Mouse (Mus musculus): ENCODE measurements around the gene Ccdc116.
"Not testable (repeated sequence)": the region's sequence is repeated elsewhere in the genome, so short reads cannot be mapped to it uniquely, and the experiment has no call there.

Gene Ccdc116

DNA sequence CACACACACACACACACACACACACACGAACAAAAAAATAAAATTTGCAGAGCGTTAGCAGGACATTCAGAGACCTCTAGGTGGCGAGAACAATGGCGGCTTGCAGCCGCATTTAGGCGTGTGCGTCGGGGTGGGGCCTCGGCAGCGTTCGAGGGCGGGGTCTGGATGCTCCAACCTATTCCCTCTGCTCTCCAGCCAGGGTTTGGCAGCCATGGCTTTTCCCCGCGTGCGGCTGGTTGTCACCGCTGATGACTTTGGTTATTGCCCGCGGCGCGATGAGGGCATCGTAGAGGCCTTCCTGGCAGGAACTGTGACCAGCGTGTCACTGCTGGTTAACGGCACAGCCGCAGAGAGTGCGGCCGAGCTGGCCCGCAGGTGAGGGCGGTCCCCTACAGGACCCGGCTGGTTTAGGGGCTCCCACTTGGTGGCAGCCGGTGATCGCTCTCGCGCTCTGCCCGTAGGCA is at the start of gene Ccdc116:
Gene Ccdc116, minus strand, starts transcription at position 458 of the 464 bp plus-strand sequence.
- peak; percentile 85 for DNase-seq

DNA sequence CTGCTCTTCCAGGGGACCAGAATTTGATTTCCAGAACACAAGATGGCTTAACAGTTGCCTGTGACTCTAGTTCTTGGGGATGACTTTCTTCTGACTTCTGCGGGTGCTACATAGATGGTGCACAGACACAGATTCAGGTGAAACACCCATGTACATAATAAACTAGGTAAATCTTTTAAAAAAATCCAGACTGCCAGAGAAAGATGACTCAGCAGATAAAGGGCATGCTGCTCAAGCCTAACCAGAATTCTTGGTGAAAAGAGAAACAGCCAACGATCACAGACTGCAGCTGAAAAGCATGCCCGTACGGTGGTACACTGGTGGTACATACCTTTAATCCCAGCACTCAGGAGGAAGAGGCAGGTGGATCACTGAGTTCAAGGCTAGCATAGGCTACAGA is 46.8 kb upstream of the Ccdc116 start:
- no peak for DNase-seq

DNA sequence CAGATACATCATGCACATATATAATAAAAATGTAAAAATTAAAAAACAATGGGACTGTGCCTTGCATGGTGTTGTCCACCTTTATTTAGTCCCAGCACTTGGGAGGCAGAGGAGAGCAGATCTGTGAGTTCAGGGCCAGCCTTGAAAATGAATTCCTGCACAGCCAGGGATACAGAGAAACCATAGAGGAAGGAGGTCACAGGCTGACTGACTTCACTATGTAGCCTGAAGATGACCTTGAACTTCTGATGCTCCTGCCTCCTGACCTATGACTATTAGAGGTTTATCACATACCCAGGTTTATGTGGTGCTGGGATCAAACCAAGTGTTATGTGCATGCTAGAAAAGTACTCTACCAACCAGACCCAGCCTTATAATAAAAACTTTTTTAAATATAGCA is 38.4 kb upstream of the Ccdc116 start:
- DNase-seq: no peak

DNA sequence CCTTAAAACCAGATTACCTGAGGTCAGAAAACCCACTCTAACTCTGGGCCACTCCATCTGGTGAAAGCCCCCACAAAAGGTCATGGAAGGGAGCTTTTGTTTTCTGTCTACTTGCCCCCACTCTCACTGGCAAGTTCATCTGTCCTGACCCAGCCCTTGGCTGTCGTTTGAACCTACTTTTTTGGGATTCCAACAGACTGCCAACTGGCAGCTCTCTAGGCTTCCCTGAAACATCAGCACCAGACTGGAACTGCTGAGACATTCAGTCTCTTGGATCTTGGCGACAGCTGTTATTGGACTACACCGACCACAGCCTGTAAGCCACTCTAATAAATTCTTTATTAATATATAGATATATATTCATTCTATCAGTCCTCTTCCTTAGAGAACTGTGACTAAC is 36.0 kb upstream of the Ccdc116 start:
- DNase-seq: no peak

DNA sequence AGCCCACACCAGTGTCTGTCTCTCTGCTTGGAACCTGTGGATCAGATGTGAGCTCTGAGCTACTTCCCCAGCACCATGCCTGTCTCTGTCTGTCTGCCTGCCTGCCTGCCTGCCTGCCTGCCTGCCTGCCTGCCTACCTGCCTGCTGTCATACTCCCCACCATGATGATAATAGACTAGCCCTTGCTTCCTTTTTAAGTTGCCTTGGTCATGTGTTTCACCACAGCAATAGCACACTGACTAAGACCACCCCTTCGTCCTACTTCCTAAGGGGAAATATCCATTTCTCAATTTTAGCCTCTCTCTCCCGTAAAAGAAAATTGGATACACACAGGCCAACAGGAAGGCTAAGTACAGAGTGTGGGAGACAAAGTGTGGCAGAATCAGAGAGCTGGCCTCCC is 35.1 kb upstream of the Ccdc116 start:
- DNase-seq: no peak

DNA sequence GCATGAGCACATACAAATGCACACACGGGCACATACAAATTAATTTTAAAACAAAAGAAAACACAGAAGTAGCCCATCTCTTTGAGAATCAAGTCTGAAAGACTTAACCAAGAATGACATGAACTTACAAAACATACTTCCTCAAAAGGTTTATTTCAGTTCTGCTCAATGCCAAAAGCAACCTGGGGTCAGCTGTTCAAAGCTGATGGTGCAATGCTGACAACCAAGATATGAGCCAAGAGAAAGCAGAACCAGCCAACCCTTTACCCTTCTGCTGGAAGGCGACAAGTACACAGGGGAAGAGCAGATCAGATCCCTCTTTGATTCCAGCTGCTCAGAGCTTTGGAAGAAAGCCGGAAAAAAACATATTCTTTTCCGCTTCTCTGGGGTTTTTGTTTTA is 34.4 kb upstream of the Ccdc116 start:
- no peak for DNase-seq

DNA sequence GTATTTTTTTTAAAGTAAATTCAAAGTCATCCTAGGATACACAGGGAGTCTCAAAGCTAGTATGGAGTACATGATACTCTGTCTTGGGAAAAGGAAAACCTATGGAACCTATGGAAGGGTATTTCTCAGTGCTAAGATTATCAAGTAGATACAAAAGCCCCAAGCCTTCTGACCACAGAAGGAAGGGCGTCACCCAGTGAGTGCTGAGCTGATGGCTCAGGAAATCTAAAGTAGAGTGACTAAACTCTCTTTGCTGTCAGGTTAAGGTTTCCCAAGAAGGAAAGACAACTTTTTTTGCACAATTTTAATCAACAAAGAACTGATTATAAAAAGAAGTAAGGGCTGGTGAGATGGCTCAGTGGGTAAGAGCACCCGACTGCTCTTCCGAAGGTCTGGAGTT is 32.7 kb upstream of the Ccdc116 start:
- DNase-seq: no peak

DNA sequence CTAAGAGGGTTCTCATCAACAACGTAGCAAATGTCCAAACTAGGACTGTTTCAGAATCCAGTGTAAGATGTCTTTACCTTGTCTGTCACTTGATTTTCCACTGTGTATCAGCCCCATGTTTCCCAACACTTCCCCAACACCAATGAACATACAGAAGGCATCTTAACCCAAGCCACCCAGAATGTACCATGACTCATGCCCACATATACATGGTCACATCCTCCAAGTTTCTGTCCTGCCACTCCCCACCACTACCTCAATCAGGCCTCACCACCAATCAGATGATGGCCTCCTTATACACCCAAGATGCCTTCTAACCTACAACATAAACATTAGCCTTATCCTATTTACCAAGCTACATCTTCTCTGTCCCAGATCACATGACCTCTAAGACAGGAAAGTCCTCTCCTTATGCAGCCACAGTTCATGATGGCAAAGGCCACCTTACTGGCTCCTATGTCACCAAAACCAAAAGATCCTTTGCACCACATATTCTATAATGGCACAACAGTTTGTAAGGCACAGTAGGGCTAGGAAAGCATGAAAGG is 30.7 kb upstream of the Ccdc116 start:
- no peak for DNase-seq

DNA sequence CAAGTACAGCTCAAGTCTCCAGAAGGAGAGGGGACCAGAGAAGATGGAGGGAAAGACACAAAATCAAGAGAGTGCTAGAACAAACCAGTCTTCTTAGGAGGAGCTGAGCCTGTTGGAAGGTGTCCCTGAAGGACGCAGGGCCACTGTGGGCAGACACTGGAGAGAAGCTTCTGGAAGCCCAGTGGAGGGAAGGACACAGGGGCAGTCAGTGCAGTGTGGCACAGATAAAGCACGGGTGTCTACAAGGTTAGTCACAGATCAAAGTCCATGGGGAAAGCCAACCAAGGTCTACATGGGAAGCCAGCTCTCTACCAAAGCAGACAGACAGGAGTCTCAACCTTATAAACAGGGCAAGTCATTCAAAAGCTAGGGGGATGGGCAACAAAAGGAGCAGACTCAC is 28.7 kb upstream of the Ccdc116 start:
- no peak for DNase-seq

DNA sequence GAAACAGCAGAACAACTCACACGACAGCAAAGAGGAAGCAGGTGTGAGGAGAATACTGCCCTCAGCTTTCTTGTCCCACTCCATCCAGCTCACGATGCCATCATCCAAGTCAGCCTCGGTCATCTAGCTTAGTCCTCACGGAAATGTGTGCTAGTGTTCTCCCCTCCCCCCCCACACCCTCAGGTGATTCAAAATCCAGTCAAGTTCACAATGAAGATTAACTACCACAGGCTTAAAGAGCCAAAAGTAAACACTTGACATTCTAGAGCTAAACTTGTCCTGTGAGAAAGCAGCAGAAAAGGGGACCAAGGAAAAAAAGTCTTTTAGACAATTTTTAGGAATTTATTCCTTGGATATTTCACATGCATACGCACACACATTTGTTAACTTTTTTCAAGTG is 21.0 kb upstream of the Ccdc116 start:
- no peak for DNase-seq

DNA sequence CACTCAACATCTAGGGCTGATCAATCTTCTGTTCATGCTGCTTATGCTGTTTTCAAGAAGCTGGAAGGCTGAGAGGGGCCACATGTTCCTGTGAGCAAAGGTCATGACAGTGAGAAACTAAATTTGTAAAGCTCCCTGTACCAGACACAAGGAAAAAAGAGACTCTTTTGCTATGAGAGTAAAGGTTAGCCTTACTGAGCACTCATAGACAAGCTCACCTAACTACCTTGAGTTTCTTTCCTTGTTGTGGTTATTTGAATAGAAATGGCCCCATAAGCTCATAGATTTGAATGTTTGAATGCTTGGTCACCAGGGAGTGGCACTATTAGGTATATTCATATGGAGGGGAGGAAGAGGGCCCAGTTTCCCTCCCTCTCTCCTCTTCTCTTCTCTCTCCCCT is 20.1 kb upstream of the Ccdc116 start:
- DNase-seq: no peak

DNA sequence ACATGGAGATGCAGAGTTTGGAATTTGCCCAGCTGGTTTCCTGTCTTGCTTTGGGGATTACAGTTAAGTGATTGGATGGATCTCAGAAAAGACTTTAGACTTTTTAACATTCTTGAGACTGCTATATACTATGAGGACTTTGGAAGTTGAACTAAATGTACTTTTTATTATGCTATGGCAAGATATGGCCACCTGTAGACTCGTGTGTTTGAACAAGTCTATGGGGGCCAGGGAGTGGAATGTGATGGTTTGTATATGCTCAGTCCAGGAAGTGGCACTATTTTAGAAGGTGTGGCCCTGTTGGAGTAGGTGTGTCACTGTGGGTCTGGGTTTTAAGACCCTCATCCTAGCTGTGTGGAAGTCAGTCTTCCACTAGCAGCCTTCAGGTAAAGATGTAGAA is 18.4 kb upstream of the Ccdc116 start:
- DNase-seq: not testable (repeated sequence)

DNA sequence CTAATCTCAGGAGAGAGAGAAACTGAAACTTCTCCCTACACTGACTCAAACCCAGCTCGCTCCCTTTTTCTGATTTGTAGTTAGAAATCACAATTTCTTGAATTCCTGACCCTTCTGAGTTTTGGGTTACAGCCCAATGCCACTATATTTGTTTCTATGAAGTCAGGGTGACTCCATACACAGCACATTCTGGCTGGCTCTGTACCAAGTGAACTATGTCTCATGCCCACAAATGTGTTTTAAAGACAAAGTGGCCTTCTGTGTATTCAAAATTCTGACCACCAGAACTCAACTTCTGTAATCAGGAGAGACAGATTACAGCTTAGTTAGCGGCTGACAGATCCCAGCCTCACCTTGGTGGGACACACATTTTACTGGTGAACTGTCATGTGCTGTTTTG is 7.3 kb upstream of the Ccdc116 start:
- DNase-seq: no peak

DNA sequence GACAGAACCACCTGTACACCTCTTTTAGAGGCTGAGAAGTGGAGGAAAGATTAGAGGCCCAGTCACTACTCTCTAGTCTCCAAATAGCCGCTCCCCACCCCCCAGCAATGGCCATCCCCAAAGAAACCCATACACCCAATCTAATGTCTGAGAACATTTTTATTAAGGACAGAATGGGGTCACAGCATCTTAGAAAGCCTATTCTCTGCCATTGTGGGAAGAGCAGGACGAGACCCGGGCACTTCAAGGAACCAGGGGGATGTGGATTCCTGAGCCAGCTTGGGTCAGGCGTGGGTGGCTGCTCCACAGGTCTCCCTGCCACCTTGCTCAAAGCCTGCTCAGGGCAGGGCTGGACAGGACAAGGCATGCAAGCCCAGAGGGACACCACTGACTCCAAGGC is 4.8 kb upstream of the Ccdc116 start:
- no peak for DNase-seq

DNA sequence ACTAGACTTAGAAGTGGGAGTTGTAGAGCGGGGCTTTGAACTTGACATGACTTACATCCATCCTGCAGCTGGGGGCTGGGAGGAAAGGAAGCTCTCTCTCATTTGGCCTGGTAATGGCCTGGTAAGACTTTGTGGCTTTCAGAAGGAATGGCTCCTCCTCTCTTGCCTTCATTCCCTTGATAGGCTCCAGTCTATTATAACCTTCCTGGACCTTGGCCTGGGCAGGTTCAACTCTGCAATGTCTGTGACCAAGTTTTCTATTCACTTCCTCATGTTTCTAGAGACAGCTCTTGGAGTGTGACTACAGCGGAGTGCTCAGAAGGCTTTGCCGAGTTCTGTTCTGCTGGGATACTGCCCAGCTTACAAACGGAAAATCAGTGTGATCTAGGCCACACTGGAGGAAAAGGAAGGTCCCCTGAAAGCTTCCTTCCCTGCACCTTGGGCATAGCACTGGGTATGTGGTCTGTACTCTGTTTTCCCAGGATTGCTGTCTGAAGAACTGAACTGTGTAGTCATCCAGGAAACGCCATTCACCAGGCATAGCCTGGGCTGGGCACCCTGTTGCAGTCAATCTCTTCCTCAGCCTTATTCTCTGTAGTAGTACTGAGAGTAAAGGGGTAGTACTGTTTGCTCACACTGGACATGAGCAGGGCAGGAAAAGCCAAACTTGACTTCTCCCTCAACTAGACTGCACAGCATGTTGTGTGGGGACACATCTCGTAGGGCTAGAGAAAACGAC is 3.7 kb upstream of the Ccdc116 start:
- DNase-seq: no peak

DNA sequence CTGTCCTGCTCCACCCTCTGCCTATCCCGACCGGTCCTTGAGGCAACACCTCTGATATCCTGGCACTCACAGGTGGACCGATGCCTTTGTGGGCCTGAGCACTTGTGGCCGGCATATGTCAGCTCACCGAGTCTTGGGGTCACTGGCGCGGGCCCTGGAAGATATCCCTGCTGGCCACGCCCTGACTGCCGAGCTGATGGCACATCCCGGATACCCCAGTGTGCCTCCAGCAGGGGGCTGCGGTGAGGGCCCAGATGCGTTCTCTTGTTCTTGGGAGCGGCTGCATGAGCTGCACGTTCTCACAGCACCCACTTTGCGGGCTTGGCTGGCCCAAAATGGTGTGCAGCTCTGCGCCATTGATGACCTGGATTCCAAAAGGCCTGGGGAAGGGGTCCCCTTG is 1.1 kb upstream of the Ccdc116 start:
- DNase-seq: peak; percentile 43

DNA sequence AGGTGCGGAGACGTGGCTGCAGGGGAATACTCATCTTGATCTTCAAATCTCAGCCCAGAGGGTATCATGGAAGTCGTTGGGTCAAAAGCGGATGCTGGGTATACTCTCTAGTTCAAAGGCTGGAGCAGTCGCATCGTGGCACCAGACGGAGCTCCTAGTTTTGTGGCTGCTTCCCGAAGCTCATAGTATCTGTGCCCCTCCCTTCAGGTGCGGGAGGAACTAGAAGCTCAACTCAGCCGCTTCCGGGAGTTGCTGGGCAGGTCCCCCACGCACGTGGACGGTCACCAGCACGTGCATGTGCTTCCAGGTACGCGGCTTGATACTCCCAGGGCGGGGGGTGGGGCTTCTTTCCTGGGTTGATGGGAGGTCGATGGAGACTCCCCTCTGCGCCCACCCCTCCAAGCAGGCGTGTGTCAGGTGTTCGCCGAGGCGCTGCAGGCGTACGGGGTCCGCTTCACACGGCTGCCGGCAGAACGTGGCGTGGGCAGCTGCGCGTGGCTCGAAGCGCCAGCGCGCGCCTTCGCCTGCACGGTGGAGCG is 431 bp upstream of the Ccdc116 start:
- no peak for DNase-seq

DNA sequence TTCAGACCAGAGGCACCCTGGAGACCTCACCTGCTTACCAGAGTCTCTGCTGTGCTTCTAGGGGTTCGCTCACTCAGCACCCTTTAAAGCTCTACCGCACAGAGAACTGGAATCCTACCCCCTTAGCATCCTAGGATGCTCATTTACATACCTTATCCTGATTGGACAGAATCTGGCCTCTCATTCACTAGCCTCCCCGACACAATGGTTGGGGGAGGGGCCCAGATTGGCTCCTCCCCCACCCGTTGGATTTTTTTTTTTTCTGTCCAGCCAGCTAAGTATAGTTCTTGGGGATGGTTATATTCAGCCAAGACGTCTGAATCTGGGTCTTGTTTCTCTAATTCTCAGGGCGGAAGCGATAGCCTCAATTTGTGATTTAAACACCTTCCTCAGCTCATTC is 2.7 kb downstream of the Ccdc116 start, which contains the start of gene Ydjc:
Gene Ydjc, plus strand, starts transcription at position 283 of the 400 bp plus-strand sequence.
- DNase-seq: no peak

DNA sequence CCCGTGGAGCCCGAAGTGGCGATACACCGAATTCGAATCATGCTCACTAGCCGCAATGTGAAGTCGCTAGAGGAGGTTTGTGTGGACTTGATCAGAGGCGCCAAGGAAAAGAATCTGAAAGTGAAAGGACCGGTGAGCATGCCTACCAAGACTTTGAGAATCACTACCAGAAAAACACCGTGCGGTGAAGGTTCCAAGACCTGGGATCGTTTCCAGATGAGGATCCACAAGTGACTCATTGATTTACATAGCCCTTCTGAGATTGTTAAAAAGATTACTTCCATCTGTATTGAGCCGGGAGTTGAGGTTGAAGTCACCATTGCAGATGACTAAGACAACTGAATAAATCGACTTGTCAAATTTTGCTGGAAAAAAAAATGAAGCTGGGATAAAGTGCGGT is 9.7 kb downstream of the Ccdc116 start:
- no peak for DNase-seq

DNA sequence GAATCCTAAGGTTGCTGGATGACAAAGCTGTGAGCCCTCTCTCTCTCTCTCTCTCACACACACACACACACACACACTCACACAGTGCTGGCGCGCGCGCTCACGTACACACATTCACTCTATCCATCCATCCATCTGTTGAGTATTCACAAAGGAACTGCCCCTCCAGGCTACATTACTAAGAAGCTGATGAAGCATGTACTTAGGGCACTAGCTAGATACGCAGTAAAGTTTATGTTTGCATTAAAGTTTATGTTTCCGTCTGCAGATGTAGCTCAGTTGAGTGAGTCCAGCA is 14.2 kb downstream of the Ccdc116 start:
- no peak for DNase-seq

DNA sequence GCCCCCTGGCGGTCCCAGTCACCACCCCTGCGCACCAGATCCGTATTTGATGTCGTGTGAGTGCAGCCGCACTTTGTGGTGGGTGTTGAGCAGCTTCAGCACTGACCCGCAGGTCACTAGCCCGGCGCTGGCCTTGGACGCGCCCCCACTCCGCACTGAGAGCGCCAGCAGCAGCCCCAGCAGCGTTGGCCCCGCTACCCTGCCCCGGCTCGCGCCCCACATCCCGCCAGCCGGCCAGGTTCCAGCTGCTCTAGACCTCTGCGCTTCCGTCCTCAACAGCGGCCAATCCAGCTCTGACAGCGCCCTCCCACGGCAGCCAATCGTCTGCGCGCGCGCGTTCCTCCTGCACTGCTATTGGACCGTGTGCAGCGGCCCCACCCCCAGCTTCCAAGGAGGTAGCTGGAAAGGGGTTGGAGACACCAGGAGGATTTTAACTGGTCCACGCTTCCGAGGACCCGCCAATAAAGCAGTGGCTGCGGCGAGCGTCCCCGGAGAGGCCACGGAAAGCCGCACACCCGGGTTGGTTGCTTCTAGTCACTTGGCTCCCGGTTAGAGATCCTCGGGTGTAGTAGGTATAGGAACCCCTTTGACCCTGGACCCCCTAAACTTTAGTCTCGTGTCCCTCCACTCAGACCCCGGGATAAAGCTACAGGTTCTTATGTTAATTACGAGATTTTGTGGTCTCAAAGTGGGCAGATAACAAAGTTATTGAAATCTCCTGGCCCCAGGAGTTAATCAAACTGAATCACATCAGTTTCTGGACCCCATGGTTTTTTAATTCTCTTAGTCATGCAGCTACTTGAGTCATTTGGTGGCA is 14.7 kb downstream of the Ccdc116 start, which contains the start of gene Sdf2l1:
Gene Sdf2l1, minus strand, starts transcription at position 295 of the 817 bp plus-strand sequence.
- peak; percentile 98 for DNase-seq

DNA sequence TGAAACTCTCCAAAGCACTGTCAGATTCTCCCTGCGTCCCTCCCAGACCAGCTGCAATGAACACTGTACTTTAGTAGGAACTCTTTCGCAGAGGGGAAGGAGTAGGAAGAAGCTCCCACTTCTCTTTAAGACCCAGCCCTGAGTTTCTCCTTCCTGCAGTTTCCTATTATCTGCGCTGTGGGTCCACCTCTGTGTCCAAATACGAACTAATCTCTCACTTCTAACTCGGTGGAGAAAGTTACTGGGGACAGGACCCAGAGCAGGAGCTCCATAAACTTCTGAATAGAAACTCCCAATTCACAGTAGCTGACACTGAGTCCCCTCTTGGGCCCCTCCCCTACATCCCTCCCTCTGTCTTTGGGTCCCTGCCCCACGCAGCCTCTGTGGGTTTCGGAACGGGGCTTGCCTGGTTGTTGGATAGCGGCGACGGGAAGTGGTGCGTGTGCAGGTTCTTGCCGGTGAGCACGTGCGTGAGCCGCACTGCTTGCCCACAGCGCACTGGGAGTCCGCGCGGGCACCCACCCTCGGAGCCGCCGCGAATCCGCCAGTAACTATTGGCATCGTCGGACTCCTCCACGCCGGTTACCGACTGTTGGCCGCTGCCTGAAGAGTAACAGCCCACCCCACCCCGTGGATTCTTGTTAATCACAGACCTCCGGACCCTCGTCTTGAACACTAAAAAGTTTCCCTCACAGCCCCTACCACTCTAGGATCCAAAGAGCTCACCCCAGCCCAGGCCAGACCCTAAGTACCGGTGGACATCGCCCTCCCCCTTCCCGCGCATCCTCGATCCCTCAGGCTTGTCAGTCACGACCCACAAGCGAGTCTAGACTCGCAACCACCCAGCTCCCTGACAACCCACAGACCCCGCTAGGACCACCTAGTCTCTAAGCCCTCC is 15.6 kb downstream of the Ccdc116 start:
- peak; percentile 32 for DNase-seq

DNA sequence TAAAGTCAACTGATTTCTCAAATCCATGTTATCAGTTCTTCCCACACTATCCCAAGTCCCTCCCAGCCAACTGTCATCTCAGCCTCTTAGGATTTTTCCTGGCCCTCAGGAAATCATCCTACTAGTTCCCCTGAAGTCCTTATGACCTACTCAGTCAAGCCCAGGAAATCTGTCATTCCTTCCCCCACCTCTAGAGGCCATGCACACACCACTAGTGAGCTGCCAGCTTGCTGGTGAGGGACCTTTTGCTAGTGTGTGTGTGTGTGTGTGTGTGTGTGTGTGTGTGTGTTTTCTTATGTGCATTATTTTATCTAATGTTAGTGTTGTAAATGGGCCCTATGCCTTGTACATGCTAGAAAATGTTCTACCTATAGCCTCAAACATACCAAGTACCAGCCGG is 19.7 kb downstream of the Ccdc116 start:
- peak; percentile 70 for DNase-seq
